In genomic region chr16:94815891-94816290, GRCm38 (mm10) we compare ENCODE assay signal across 15 mouse cellular contexts.
DNase-seq lines count a peak whose midpoint lies in the region; ATAC-seq lines count a peak whose summit lies in the region.
"Had no signal": no experiment of that assay in that cellular context is flagged by ENCODE, and none has a peak within 500 bp of the region (broad histone marks: within the 10 kb centered on the region; RNA-seq: fewer than 3 reads in every experiment).

No protein-coding gene starts in this region.

- no peak overlapping the region for H3K9ac ChIP-seq in kidney, embryonic 14.5 days (ENCODE audit: low read depth, low read length)
- H3K9ac ChIP-seq: limb, embryonic 15.5 days; liver, postnatal 0 days; midbrain, embryonic 13.5 days had no signal

- H3K27ac ChIP-seq in kidney, embryonic 14.5 days (ENCODE audit: low read depth, low read length): no peak overlapping the region
- H3K27ac ChIP-seq: limb, embryonic 15.5 days; macrophage; midbrain, embryonic 13.5 days had no signal

- no peak overlapping the region for H3K4me2 ChIP-seq in kidney, embryonic 14.5 days (replicated peaks; ENCODE audit: low read depth, low read length)
- H3K4me2 ChIP-seq: limb, embryonic 15.5 days; midbrain, embryonic 13.5 days had no signal

- no peaks in the 10 kb centered on the region for H3K27me3 ChIP-seq in kidney, embryonic 14.5 days (ENCODE audit: control insufficient read depth, insufficient read depth, low read length)
- H3K27me3 ChIP-seq: limb, embryonic 15.5 days; midbrain, embryonic 13.5 days had no signal

- peak; percentile 30 for DNase-seq in CD4-positive helper T cell, adult 2 months (ENCODE audit: low read depth, low spot score)
- DNase-seq in brain, adult 2 months (ENCODE audit: low read depth, low spot score): peak; percentile 85
- DNase-seq in cerebellum, postnatal 36 days: peak; percentile 47 to 48
- peak; percentile 36 to 53 for DNase-seq in layer of hippocampus, postnatal 10 days (ENCODE audit: low spot score in 2 of 2)
- no peak for DNase-seq in kidney, adult 9 months
- no peak for DNase-seq in MN1 (ENCODE audit: low spot score)
- DNase-seq: adrenal gland, postnatal 25 days; gastrocnemius, postnatal 25 days; liver, postnatal 0 days had no signal

- no peaks in the 10 kb centered on the region for H3K4me1 ChIP-seq in kidney, embryonic 14.5 days (ENCODE audit: control insufficient read depth, insufficient read depth, low read length)
- H3K4me1 ChIP-seq: limb, embryonic 15.5 days; midbrain, embryonic 13.5 days had no signal

- H3K36me3 ChIP-seq in kidney, embryonic 14.5 days (ENCODE audit: control insufficient read depth, insufficient read depth, low read length): no peaks in the 10 kb centered on the region
- H3K36me3 ChIP-seq: limb, embryonic 15.5 days; midbrain, embryonic 13.5 days had no signal

- no peak for ATAC-seq in kidney, embryonic 14.5 days (ENCODE audit: low FRiP score, low TSS enrichment)
- ATAC-seq: activated CD4-positive, CD25-positive, alpha-beta regulatory T cell, adult 4 months; liver, postnatal 0 days; midbrain, embryonic 13.5 days had no signal

- 82% methylated on average over 6 of the region's 6 CpGs for WGBS in kidney, embryonic 14.5 days

- no peak overlapping the region for H3K4me3 ChIP-seq in kidney, embryonic 14.5 days (ENCODE audit: low read length)
- H3K4me3 ChIP-seq: limb, embryonic 15.5 days; midbrain, embryonic 13.5 days; myocyte had no signal

- peaks cover 17% of the 10 kb centered on the region for H3K9me3 ChIP-seq in kidney, embryonic 14.5 days (ENCODE audit: control insufficient read depth, low read length)

Comparison
In these comparisons a context has a peak if more than half of its experiments do, and no peak if none do; other contexts are left out.
1. DNase-seq: peak in CD4-positive helper T cell, adult 2 months (single experiment), brain, adult 2 months (single experiment), cerebellum, postnatal 36 days (2 of 2) and layer of hippocampus, postnatal 10 days (2 of 2); none in kidney, adult 9 months (single experiment) and MN1 (single experiment).